Mouse (Mus musculus) midbrain, postnatal 0 days (tissue): Measurements from ENCODE around the gene Tmem189. TPM values are rescaled to one million over a fixed set of nuclear protein-coding genes. Genes with fewer than 3 reads are reported as not detected.

Experiments
- ATAC-seq: fragments of 200-750 bp; cut with Nextera tagmentation; 2 replicates; pipeline ENCODE4 v1.8.0; 2017; ENCODE audit warnings: moderate number of reproducible peaks, mild to moderate bottlenecking, moderate TSS enrichment, moderate library complexity; ENCODE audit not compliant: low FRiP score
- DNase-seq: peaks from one replicate; pipeline ENCODE4 v3.0.0-alpha.2; 2015; ENCODE audit warnings: low spot score
- H3K27ac ChIP-seq: fragments of 300-500 bp; sonication (generic); 2 replicates; pipeline ENCODE4 v1.5.1; 2014; ENCODE audit warnings: low read depth, mild to moderate bottlenecking, low read length, mixed read lengths
- H3K27me3 ChIP-seq: fragments of 300-500 bp; sonication (generic); 2 replicates; pipeline ENCODE4 v1.6.1; 2014; ENCODE audit warnings: low read length, control low read depth, mixed read lengths; ENCODE audit not compliant: insufficient read depth
- H3K36me3 ChIP-seq: fragments of 300-500 bp; sonication (generic); 2 replicates; pipeline ENCODE4 v1.6.1; 2014; ENCODE audit warnings: low read length, control low read depth, mixed read lengths; ENCODE audit not compliant: insufficient read depth
- H3K4me1 ChIP-seq: fragments of 300-500 bp; sonication (generic); 2 replicates; pipeline ENCODE4 v1.6.1; 2014; ENCODE audit warnings: mild to moderate bottlenecking, control low read depth, antibody characterized with exemption, low read length, mixed read lengths; ENCODE audit not compliant: insufficient read depth
- H3K4me2 ChIP-seq: fragments of 300-500 bp; sonication (generic); 2 replicates; pipeline ENCODE4 v1.6.1; 2014; ENCODE audit warnings: low read depth, mild to moderate bottlenecking, low read length, mixed read lengths; ENCODE audit not compliant: poor library complexity, severe bottlenecking
- H3K4me3 ChIP-seq: fragments of 300-500 bp; sonication (generic); 2 replicates; pipeline ENCODE4 v1.5.1; 2014; ENCODE audit warnings: low read depth, mild to moderate bottlenecking, low read length, moderate library complexity
- H3K9ac ChIP-seq: fragments of 300-500 bp; sonication (generic); replicated peaks from 2 replicates; pipeline ENCODE4 v1.6.1; 2014; ENCODE audit warnings: mild to moderate bottlenecking, low read length, moderate library complexity, mixed read lengths; ENCODE audit not compliant: poor library complexity, severe bottlenecking
- H3K9me3 ChIP-seq: fragments of 300-500 bp; sonication (generic); 2 replicates; pipeline ENCODE4 v1.6.1; 2016; ENCODE audit warnings: low read length, control low read depth
- CTCF ChIP-seq: IDR thresholded peaks from 2 replicates; pipeline ENCODE4 v1.5.1; 2016; ENCODE audit warnings: antibody characterized with exemption, mild to moderate bottlenecking
- WGBS: fragments of 180-500 bp; shearing (Covaris S2); extraction: QIAGEN DNeasy Blood & Tissue Kit; methylation state at CpG from one replicate; pipeline ENCODE4 v1.1.7; 2014; 5-methylcytosine and 5-hydroxymethylcytosine counted together
- polyA plus RNA-seq: library from polyadenylated mRNA; unstranded; fragments of >200 nt; fragmentation: Nextera tagmentation; extraction: Ambion mirVana; gene quantifications from 2 replicates; pipeline ENCODE4 v1.2.1, GENCODE M21; 2015
- total RNA-seq: library from RNA; depleted of rRNA; stranded (reverse); fragments of >200 nt; gene quantifications from 2 replicates; pipeline ENCODE4 v1.2.3, GENCODE M21; 2014

Gene Tmem189
- total and polyA plus RNA-seq, 2 experiments from 2014 or later = 33.5 to 65.9 TPM

GRCm38 (mm10) chr2:167725879-167726278 is 36.3 kb upstream of the Tmem189 start:
- Histone ChIP-seq H3K4me3 (no peak overlapping the region), H3K9me3 (no peaks in the 10 kb centered on the region), H3K9ac (no peak overlapping the region), H3K27me3 (no peaks in the 10 kb centered on the region), H3K27ac (no peak overlapping the region), H3K4me2 (no peak overlapping the region), H3K36me3 (no peaks in the 10 kb centered on the region), H3K4me1 (no peaks in the 10 kb centered on the region)
- WGBS = 93% methylated on average over 10 of the region's 10 CpGs
- TF ChIP-seq CTCF = no peak
- DNase-seq (no peak), ATAC-seq (no peak)

GRCm38 (mm10) chr2:167723589-167724206 is 34.1 kb upstream of the Tmem189 start:
- Histone ChIP-seq H3K4me3 (no peak overlapping the region), H3K36me3 (no peaks in the 10 kb centered on the region), H3K27ac (no peak overlapping the region), H3K4me1 (no peaks in the 10 kb centered on the region), H3K9ac (no peak overlapping the region), H3K4me2 (no peak overlapping the region), H3K9me3 (no peaks in the 10 kb centered on the region), H3K27me3 (no peaks in the 10 kb centered on the region)
- TF ChIP-seq CTCF = no peak
- DNase-seq (no peak), ATAC-seq (no peak)
- 78% methylated on average over 11 of the region's 11 CpGs for WGBS

GRCm38 (mm10) chr2:167722538-167722937 is 32.9 kb upstream of the Tmem189 start:
- 59% methylated on average over 6 of the region's 6 CpGs for WGBS
- Histone ChIP-seq H3K4me2 (no peak overlapping the region), H3K36me3 (no peaks in the 10 kb centered on the region), H3K27me3 (no peaks in the 10 kb centered on the region), H3K9ac (no peak overlapping the region), H3K9me3 (no peaks in the 10 kb centered on the region), H3K4me1 (no peaks in the 10 kb centered on the region), H3K4me3 (no peak overlapping the region), H3K27ac (no peak overlapping the region)
- no peak for TF ChIP-seq CTCF
- DNase-seq (no peak), ATAC-seq (no peak)

- no peak overlapping the region for H3K27ac ChIP-seq
- DNase-seq = no peak
- TF ChIP-seq CTCF = no peak
- H3K27me3 ChIP-seq = no peaks in the 10 kb centered on the region
- H3K9me3 ChIP-seq = no peaks in the 10 kb centered on the region
- 86% methylated on average over 11 of the region's 11 CpGs for WGBS
- no peak overlapping the region for H3K4me3 ChIP-seq
- no peak overlapping the region for H3K9ac ChIP-seq
- no peaks in the 10 kb centered on the region for H3K4me1 ChIP-seq
- no peak overlapping the region for H3K4me2 ChIP-seq
- no peaks in the 10 kb centered on the region for H3K36me3 ChIP-seq
- no peak for ATAC-seq
These were observed 31.7 kb upstream of the Tmem189 start for GRCm38 (mm10) chr2:167721159-167721882.

- H3K4me1 ChIP-seq = no peaks in the 10 kb centered on the region
- H3K9me3 ChIP-seq = no peaks in the 10 kb centered on the region
- H3K4me2 ChIP-seq = no peak overlapping the region
- WGBS = 89% methylated on average over 4 of the region's 4 CpGs
- H3K27me3 ChIP-seq = no peaks in the 10 kb centered on the region
- DNase-seq (no peak), ATAC-seq (no peak)
- H3K4me3 ChIP-seq = no peak overlapping the region
- H3K27ac ChIP-seq = no peak overlapping the region
- no peaks in the 10 kb centered on the region for H3K36me3 ChIP-seq
- no peak overlapping the region for H3K9ac ChIP-seq
- no peak for TF ChIP-seq CTCF
These were observed 29.9 kb upstream of the Tmem189 start for GRCm38 (mm10) chr2:167719520-167719919.

- no peak for ATAC-seq
- no peaks in the 10 kb centered on the region for H3K4me1 ChIP-seq
- no peaks in the 10 kb centered on the region for H3K36me3 ChIP-seq
- H3K9ac ChIP-seq = no peak overlapping the region
- no peak for TF ChIP-seq CTCF
- H3K27me3 ChIP-seq = no peaks in the 10 kb centered on the region
- H3K9me3 ChIP-seq = no peaks in the 10 kb centered on the region
- 75% methylated on average over 1 of the region's 1 CpGs for WGBS
- H3K4me3 ChIP-seq = no peak overlapping the region
- DNase-seq = no peak
- H3K27ac ChIP-seq = no peak overlapping the region
- H3K4me2 ChIP-seq = no peak overlapping the region
These were observed 27.6 kb upstream of the Tmem189 start for GRCm38 (mm10) chr2:167717208-167717607.
